Mouse (Mus musculus): Measurements from ENCODE around the gene Sema4c. TPM values are rescaled to one million over a fixed set of nuclear protein-coding genes. Genes with fewer than 3 reads are reported as not detected.
A peak's percentile ranks its signal among the peaks of the same experiment; 100 is the strongest.

The Sema4c gene
- polyA plus RNA-seq, 1 experiment from 2014 or later, result 20.4 TPM

DNA sequence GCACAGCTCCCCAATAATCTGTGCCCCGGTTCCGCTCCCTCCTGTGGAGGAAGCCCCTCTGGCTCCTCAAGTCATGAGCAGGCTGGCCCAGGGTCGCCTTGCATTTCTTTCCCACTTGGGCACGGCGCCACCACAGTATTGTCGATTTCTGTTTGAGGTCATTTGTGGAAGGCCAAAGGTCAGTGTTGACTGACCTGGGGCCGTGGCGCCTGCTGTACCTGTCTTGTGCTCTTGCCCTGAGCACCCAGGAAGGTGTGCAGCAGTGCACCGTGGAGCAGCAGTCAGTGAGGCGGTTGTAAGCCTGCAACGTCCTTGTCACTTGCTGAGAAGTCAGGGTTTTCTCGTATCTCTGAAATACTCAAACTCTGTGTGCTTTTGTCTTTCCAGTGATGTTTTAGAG is 32.4 kb downstream of the Sema4c start:
- TF ChIP-seq CTCF (IDR thresholded peaks at IDR 0.05), result no peak
- in situ Hi-C loops (cut with MboI; ENCODE audit: low pct_unique_long_range_greater_than_20kb), result no loop called here
- H3K27me3 ChIP-seq, result no peaks in the 10 kb centered on the region
- ATAC-seq (no peak), DNase-seq (ENCODE audit: low read depth, low spot score) (no peak)
- POLR2A ChIA-PET, result no interaction called here
- CTCF ChIA-PET, result no interaction called here

DNA sequence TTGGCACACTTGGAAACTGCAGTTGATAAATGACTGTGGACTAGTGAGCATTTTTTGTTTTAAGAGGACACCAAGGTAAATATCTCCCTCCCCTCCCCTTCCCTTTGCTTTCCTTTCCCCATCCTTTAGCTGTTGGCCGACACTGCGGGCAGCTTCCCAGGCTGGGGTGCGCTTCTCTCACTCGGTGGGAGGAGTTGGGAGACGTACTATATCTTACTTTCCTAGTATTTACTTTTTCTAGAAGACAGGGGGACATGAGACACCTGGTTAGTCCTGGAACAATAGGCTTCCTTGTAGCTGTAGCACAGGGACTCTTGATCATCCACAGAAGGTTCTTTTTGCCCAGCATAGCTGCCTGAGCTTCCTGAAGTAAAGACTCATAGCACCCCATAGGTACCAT is 34.1 kb downstream of the Sema4c start:
- DNase-seq (ENCODE audit: low read depth, low spot score), result no peak
- CTCF ChIA-PET, result interaction anchor here (1.1 to 1.4 kb wide), 2 partner anchors 20 to 23 kb away, joined by 3 to 5 read pairs; partner anchors contain the start of gene Ankrd39
- POLR2A ChIA-PET, result no interaction called here

DNA sequence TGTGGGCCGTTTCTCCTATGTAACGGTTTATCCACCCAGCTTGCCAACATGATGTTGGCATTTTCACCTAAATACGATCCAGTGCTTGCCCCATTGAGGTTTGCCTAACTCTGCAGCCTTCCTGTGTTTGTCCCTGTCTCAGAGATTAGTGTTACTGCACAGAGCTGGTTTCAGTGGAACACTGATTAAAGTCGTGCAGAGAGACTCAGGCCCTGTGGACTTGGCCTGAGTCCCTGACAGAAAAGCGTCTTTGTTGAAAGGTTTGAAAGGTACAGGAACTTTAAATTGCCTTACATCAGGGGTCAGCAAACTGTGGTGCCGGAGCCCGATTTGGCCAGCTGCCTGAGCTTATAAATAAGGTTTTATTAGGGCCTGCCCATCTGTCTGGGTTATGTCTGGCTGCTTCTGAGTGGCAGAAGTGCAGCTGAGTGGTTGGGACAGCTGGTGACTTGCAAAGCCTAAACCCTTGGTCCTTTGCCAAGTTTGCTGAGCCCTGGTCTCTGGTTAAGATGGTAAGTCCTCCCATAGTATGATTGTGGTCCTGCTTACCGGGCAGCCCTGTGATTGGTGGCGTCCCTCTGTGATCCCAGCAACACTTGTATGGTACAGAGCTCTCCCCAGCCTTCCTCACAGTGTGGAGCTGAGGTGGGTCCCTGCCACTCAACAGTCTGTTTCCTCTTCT is 34.7 kb downstream of the Sema4c start:
- DNase-seq (ENCODE audit: low read depth, low spot score) (no peak), ATAC-seq (no peak)
- ChIA-PET CTCF (interaction anchor here (1.1 to 1.4 kb wide), 2 partner anchors 21 to 24 kb away, joined by 3 to 5 read pairs; partner anchors contain the start of gene Ankrd39), POLR2A (no interaction called here)
- H3K27me3 ChIP-seq, result no peaks in the 10 kb centered on the region
- no peak for TF ChIP-seq CTCF (IDR thresholded peaks at IDR 0.05)
- in situ Hi-C loops (cut with MboI; ENCODE audit: low pct_unique_long_range_greater_than_20kb), result no loop called here

More for the DNA sequence above, 34.1 kb downstream of the Sema4c start:
- ATAC-seq, result no peak
- in situ Hi-C loops (cut with MboI; ENCODE audit: low pct_unique_long_range_greater_than_20kb), result no loop called here
- TF ChIP-seq CTCF (IDR thresholded peaks at IDR 0.05), result no peak
- H3K27me3 ChIP-seq, result no peaks in the 10 kb centered on the region

DNA sequence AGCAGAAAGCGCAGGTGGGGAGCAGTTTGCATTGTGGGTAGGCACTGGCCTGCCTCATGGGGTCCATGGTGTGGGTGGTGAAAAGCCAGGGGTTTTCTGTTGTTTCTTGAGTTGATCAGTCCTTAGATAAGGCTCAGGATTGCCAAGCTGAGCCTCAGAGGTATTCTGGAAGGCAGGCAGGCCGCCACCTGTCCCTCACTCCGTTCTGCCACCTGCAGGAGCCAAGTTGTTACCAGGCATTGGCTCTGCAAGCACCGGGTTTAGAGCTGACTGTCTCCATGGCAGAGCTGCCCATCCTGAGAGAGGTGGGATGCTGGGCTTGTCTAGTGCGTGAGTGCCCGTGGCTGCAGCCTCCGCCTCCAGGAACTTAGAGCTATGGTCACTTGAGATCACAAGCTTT is 35.9 kb downstream of the Sema4c start:
- no peak for TF ChIP-seq CTCF (IDR thresholded peaks at IDR 0.05)
- DNase-seq (ENCODE audit: low read depth, low spot score) (no peak), ATAC-seq (no peak)
- in situ Hi-C loops (cut with MboI; ENCODE audit: low pct_unique_long_range_greater_than_20kb), result no loop called here
- POLR2A ChIA-PET, result no interaction called here
- CTCF ChIA-PET, result no interaction called here
- no peaks in the 10 kb centered on the region for H3K27me3 ChIP-seq

DNA sequence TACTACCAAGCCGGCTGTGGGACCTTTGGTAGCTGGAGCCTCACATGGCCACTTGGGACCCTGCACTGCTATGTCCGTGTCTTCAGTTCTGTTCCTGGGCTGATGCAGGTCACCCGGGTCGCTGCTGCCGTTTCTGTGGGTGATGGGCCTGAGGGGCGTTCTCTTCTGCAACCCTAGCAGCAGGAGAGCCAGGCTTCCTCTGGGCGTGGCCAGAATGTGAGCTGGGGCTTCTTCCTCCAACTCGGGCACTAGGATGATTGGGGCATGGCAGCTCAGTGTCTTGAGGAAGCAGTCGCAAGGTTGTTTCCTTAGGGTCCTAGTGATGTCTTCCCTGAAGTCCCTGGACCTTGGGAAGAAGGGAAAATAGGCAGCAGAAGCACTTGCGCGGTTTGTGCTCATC is 38.5 kb downstream of the Sema4c start:
- ChIA-PET POLR2A (no interaction called here), CTCF (no interaction called here)
- H3K27me3 ChIP-seq, result no peaks in the 10 kb centered on the region
- in situ Hi-C loops (cut with MboI; ENCODE audit: low pct_unique_long_range_greater_than_20kb), result no loop called here
- no peak for DNase-seq (ENCODE audit: low read depth, low spot score)
- ATAC-seq, result no peak
- TF ChIP-seq CTCF (IDR thresholded peaks at IDR 0.05), result no peak

DNA sequence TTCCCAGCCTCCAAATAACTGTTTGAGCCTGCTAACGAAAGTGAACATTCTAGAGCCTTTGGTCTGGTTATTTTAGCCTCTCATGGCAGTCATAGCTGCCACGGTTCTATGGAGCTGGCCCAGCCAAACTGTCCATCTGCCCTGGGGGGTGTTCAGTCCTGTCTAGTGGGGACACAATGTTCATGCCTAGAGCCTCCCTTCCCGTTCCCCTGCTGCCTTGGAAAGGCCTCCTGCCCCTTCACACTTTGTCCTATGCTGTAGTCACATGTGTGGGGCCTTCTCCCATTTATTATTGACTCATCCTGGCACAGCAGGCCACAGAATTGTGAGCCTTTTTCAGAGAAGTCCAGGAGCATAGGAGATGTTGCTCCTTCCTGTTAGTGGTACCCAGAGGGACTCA is 39.9 kb downstream of the Sema4c start:
- CTCF ChIA-PET, result no interaction called here
- no peak for ATAC-seq
- POLR2A ChIA-PET, result interaction anchor here (0.6 kb wide), 1 partner anchor 15 kb away, joined by 3 read pairs; no protein-coding TSS in a partner anchor
- H3K27me3 ChIP-seq, result no peaks in the 10 kb centered on the region
- no peak for DNase-seq (ENCODE audit: low read depth, low spot score)
- TF ChIP-seq CTCF (IDR thresholded peaks at IDR 0.05), result no peak
- in situ Hi-C loops (cut with MboI; ENCODE audit: low pct_unique_long_range_greater_than_20kb), result no loop called here

DNA sequence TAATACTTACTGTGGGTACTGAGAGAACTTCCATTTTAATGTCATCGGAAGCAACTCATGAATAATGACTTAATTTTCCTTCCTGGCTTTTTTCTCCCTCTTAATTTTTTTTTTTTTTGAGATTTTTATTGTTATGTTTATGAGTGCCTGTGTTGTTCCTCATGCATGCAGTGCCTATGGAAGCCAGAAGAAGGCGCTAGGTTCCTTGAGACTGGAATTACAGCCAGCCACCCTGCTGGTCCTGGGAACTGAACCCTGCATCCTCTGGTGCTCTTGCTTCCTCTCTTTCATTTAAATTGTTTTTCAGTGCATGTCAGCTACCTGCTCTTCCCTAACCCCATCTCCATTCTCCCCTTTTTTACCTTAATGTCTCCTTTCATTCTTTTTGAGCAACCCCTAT is 44.4 kb downstream of the Sema4c start:
- ChIA-PET CTCF (interaction anchor here (1.2 to 1.3 kb wide), 2 partner anchors 13 to 190 kb away, joined by 3 to 5 read pairs; no protein-coding TSS in a partner anchor), POLR2A (no interaction called here)
- DNase-seq (ENCODE audit: low read depth, low spot score), result no peak
- TF ChIP-seq CTCF (IDR thresholded peaks at IDR 0.05), result no peak
- in situ Hi-C loops (cut with MboI; ENCODE audit: low pct_unique_long_range_greater_than_20kb), result no loop called here
- no peak for ATAC-seq
- no peaks in the 10 kb centered on the region for H3K27me3 ChIP-seq

DNA sequence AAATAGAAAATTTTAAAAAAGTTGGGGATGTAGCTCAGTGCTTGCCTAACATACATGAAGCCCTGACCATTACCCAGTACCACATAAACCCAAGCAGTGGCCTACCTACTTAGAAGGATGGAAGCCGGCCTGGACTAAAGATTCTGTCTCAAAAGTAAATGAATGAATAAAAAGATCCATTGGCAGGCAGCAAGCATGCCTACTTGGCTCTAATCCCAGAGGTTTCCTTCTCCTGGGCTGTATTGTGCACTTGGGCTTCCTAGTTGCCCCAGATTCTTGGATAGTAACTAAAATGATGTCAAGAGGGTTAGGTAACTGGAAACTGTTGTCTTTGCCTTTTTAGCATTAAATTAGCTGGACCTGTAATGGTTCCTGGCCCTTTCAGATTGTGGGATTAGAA is 44.8 kb downstream of the Sema4c start:
- no peak for DNase-seq (ENCODE audit: low read depth, low spot score)
- POLR2A ChIA-PET, result no interaction called here
- TF ChIP-seq CTCF (IDR thresholded peaks at IDR 0.05), result no peak
- in situ Hi-C loops (cut with MboI; ENCODE audit: low pct_unique_long_range_greater_than_20kb), result no loop called here
- no peak for ATAC-seq
- H3K27me3 ChIP-seq, result no peaks in the 10 kb centered on the region
- CTCF ChIA-PET, result interaction anchor here (1.2 to 1.3 kb wide), 2 partner anchors 13 to 189 kb away, joined by 3 to 5 read pairs; no protein-coding TSS in a partner anchor

DNA sequence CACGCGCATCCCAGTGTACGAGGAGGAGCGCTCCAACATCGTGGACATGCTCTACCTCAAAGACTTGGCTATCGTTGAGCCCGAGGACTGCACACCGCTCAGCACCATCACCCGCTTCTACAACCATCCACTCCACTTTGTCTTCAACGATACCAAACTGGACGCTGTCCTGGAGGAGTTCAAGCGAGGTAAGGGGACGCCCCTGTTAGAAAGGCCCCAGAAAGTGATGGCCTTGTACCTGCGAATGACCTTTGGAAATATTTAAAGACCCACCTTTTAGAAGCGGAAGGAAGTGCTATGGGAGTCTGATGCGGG is 45.2 kb downstream of the Sema4c start:
- TF ChIP-seq CTCF (IDR thresholded peaks at IDR 0.05), result no peak
- in situ Hi-C loops (cut with MboI; ENCODE audit: low pct_unique_long_range_greater_than_20kb), result no loop called here
- no peaks in the 10 kb centered on the region for H3K27me3 ChIP-seq
- no peak for DNase-seq (ENCODE audit: low read depth, low spot score)
- no peak for ATAC-seq
- ChIA-PET CTCF (interaction anchor here (1.2 to 1.3 kb wide), 2 partner anchors 12 to 189 kb away, joined by 3 to 5 read pairs; no protein-coding TSS in a partner anchor), POLR2A (no interaction called here)

DNA sequence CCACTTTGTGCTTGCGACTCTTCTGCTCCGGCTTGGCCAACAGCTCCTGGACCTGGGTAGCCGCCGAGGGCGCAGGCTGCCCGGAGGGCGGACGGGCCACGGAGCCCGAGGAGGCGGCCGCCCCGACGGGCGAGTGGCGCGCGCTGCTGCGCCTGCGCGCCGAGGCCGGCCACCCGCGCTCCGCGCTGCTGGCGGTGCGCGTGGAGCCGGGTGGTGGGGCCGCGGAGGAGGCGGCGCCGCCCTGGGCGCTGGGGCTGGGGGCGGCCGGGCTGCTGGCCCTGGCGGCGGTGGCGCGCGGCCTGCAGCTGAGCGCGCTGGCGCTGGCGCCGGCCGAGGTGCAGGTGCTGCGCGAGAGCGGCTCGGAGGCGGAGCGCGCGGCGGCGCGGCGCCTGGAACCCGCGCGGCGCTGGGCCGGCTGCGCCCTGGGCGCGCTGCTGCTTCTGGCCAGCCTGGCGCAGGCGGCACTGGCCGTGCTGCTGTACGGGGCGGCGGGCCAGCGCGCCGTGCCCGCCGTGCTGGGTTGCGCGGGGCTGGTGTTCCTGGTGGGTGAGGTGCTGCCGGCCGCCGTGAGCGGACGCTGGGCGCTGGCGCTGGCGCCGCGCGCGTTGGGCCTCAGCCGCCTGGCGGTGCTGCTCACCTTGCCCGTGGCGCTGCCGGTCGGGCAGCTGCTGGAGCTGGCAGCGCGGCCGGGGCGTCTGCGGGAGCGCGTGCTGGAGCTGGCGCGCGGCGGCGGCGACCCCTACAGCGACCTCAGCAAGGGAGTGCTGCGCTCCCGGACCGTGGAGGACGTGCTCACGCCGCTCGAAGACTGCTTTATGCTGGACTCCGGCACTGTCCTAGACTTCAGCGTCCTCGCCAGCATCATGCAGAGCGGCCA is 45.8 kb downstream of the Sema4c start:
- ATAC-seq (peak; percentile 42), DNase-seq (ENCODE audit: low read depth, low spot score) (no peak)
- in situ Hi-C loops (cut with MboI; ENCODE audit: low pct_unique_long_range_greater_than_20kb), result no loop called here
- POLR2A ChIA-PET, result interaction anchor here (1.0 kb wide), 1 partner anchor 34 kb away, joined by 3 read pairs; the partner anchor contains the start of gene Ankrd39
- no peaks in the 10 kb centered on the region for H3K27me3 ChIP-seq
- CTCF ChIA-PET, result interaction anchor here (1.3 kb wide), 1 partner anchor 12 kb away, joined by 5 read pairs; no protein-coding TSS in a partner anchor
- TF ChIP-seq CTCF (IDR thresholded peaks at IDR 0.05), result no peak
